Mouse (Mus musculus): ENCODE data around the gene Pax3.

The Pax3 gene

DNA sequence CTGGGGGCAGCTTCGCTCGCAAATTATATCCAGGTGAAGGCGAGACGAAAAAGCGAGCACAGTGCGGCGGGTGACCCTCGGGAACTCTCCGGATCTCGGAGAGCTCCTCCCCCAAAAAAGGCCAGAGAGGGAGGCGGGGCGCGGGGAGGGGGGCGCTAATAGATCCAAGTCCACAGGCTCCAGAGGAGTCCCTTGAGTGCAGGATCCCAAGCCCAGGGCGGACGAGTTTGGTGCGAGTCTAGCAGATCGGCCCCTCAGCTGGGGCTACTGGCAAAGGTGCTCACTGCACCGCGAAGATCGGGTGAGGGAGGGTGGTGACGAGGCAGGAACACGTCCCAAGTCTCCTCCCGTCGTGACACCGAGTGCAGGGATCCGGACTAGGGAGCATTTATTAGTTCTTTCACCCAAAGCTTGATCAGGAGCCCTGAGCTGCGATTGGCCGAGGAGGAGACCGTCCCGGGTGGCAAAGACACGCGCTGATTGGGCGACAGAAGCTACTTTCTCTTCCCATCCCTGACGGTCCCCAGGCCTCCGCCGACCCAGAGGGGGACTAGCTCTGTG is at the start of gene Pax3:
TSS of gene Pax3 (minus strand) at position 384 of the 561 bp plus-strand sequence.
- peak; percentile 83 for DNase-seq (ENCODE audit: low spot score)

DNA sequence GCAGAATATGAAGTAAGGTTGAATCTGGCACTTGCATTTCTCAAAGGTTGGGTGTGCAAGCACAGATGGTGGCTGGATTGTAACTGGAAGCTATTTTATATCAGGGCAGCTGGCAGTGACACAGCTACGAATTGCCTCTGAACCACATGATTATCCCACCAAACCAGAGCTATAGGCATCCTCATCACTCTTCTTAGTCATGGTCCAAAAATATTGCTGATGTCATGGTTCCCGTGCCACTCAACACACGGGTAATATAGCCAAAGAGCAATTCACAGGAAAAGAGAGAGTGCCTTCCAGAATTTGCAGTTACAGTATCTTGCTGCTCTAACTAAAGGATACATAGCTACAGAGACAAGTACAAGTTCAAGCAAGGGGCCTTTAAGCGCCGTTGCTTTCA is 37.4 kb upstream of the Pax3 start:
- DNase-seq (ENCODE audit: low spot score) = peak; percentile 71

DNA sequence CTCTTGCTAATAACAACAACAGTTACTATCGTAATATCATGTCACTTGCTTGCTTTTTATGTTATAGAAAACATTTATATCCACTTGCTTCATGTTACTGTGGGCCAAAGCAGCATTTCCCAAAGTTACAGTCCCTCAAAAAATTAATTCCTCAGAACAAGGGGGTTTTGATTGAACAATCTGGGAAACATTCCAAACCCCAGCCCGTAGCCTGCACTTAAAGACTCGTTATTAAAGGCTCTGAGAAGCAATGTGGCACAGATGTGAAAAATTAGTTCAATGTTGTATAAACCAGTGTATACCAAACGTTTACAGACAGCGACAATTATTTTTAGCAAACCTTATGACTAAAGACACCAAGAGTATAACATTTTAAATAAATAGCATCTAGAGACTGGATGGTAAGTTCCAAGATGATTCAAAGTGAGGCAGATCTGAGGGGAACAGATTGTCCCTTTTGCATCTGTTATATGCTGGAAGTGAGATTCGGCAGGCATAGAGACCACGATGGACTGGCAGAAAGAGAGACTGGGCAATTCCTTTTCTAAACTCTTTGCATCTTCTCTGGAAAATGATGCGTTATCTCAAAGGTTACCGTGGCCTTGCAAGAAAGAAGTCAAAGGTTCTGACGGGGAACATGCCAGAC is 35.1 kb upstream of the Pax3 start:
- peak; percentile 27 for DNase-seq (ENCODE audit: low spot score)

DNA sequence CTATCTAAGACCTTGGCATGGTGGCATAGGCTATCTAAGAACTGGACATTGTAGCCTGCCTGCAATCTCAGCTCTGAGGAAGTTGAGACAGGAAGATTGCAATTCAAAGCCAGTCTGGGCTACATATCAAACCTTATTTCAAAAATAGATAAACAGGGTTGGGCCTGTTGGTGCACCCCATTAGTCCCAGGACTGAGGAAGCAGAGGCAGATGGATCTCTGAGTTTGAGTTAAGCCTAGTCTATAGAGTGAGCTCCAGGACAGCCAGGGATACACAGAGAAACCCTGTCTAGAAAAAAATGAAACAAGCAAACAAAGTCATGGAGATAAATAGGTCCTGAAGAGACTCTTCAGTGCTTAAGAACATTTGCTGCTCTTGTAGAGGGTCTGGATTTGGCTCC is 32.9 kb upstream of the Pax3 start:
- no peak for DNase-seq (ENCODE audit: low spot score)

DNA sequence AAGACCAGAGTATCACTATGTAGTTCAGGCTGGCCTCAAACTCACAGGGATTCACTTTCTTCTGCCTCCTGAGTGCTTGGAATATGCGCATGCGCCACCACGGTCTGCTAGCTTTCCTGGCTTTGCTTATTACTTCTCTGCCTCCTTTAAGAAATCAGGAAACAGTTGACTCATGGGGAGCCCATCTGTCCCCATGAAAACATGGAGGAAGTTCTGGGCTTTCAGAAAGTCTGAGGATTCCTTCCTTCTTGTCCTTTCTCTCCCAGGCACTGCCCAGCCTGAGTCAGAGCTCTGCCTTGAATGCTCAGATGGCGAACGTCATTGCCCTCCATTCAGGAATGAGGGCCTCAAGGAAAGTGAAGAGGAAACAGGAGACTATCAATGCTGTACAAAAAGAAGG is 31.8 kb upstream of the Pax3 start:
- no peak for DNase-seq (ENCODE audit: low spot score)

DNA sequence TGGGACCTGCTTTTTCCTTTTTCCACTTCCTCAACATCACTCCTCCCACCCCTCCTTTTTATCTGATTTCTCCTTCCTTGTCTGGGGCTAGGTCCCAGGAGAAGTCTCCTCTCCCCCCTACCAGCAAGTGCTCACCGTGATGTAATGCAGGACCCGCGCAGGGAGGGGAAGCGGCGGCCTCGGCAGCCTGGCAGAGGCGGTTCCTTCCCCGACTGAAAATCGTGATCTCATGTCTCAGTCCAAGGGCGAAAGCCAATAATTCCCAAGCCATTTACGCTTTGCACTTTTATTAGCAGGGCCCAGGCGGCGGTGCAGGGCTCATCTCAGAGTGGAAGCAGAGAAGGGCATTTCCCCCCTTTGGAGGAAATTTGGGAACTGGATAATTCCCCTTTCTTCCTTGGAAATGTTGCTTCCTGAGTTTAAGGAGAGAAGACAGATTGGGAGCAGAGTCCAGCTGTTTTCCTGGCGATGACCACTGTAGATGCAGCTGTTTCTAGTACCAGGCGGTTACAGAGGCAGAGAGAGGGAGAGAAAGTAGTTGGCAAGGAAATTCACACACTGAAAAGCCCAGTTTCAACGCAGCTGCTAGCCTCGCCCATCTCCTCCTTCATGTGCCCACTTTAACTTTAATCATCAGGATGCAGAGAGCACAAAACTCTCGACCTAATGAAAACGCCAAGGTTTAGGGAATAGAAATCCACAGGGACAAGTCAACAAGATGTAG is 21.3 kb upstream of the Pax3 start:
- DNase-seq (ENCODE audit: low spot score) = peak; percentile 89

DNA sequence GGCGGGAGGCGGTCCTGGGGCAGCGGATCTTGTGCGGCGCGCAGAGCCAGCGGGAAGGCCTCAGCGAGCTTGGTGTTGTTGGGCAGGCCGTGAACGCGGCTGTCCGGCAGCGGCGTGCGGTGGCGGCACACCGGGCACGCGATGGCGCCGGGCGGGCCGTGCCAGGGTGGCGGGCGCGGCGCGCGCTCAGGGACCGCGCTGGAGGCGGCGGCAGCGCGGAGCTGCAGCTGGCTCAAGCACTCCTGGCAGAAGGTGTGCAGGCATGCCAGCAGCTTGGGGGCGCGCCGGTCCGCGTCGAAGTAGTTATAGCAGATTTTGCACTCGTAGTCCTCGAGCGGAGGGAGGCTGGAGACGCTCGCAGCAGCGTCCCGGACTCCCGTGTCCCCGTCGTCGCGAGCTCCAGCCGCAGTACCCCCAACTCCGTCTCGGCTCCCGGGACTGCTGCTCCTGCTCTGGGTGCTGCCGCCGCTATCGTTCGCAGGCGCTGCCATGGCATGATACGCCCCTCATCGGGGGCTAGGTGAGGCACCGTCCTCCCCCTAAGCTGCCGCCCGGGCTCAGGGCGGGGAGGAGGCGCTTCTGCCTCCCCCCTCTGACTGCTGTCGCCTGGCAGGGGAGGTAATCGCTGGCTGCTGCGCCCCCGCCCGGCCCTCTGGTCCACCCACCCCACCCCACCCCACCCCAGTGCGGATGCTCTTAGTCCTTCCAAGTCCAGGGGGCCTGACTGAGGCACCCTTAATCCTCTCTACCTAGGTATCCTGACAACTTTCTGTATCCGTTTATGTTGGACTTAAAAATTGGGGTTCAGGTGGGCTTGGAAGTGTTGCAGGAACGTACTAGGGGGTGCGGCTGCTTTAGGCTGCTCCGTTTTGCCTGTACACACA is 20.5 kb upstream of the Pax3 start:
- peak; percentile 75 for DNase-seq (ENCODE audit: low spot score)

DNA sequence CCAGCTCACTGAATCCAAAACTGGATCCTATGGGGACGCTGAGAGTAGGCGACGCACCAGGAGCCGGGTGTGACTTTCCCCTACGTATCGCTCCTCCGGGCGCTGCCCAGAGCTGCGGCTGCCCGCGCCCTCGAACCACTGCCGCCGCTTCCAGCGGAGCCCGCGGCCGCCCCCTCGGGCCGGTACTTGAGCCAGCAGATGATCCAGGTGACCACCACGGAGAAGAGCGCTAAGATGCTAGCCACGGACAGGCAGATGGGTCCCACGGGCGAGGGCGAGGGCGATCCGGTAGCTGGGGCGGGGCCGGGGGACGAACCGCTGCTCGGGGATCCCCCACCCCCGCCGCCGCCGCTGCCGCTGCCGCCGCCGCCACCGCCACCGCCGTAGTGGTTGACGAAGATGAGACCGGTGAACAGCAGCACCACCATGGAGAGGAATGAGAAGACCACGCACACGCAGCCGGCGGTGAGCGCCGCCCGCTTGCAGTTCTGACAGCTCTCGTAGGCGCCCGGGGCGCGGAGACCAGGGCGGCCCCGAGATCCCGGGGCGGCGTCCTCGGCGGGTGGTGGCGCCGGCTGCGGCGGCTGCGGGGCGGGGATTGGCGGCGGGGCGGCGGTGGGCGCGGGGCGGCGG is 19.7 kb upstream of the Pax3 start:
- DNase-seq (ENCODE audit: low spot score) = peak; percentile 73

DNA sequence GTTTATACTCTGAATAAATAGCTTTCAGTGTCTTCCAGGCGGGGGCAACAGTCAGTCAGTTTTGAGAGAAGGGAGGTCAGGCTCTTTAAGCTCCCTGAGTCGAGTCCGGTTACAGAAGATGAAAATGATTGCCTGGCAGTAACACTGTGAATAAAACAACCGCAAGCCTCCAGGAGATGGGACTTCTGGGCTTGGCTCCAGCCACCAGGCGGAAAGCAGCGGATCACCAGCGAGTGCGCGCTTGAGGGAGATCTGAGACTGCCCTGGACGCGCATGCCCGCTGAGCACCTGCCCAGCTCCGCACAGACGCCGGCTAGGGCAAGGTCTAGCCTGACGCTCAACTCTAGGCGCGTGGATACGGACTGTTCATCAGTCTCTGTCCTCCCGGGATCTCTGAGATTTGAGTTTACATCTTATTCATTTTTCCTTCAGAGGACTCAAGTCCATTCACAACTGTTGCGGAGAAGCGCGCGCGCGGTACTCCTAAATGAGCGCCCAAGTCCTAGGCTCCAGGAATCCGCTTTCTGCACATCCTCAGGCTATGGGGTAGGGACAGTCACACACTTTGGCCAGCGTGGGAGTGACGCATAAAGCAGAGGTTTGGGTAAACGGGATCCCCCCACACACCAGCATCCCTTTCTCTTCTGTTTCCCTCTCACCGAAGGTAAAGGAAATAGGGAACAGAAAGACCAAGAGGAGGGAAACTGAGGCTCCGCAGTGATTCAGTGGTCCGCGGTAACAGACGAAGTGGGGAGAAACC is 19.0 kb upstream of the Pax3 start:
- DNase-seq (ENCODE audit: low spot score) = peak; percentile 90

DNA sequence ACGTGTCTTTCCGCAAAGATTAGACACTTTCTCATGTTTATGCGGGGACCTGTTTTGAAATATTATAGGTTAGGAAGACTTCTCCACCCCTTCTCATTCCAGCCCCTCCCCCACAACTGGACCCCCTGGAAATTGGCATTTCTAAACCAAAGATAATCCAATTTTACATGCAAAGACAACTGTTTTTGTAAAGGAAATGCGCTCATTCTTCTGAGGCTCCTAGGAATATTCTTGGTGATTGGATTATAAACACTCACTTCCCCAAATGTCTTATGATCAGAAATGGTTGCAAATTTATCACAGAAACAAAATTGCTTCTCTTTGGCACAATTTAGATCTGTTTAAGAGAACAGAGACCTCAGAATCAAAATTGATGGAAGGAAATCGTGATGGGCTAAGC is 14.1 kb upstream of the Pax3 start:
- no peak for DNase-seq (ENCODE audit: low spot score)

DNA sequence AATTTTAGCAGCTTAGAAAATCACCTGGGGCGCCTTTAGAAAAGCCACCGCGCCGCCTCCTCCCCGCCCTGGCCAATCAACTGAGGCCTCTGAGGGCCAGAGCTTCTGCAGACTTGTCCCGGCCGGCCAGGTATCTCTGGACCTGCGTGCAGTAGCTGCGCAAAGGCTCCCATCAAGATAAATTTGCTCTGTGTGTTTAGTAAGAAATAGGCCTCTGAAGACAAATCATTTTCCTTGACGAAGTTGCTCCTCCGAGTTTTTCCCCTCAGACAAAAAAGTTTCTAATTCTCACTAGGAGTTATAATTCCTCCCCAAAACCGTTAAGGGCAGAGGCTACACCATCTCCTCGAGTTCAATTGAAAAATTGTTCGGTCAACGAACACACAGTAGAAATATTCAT is 13.6 kb upstream of the Pax3 start:
- DNase-seq (ENCODE audit: low spot score) = no peak

DNA sequence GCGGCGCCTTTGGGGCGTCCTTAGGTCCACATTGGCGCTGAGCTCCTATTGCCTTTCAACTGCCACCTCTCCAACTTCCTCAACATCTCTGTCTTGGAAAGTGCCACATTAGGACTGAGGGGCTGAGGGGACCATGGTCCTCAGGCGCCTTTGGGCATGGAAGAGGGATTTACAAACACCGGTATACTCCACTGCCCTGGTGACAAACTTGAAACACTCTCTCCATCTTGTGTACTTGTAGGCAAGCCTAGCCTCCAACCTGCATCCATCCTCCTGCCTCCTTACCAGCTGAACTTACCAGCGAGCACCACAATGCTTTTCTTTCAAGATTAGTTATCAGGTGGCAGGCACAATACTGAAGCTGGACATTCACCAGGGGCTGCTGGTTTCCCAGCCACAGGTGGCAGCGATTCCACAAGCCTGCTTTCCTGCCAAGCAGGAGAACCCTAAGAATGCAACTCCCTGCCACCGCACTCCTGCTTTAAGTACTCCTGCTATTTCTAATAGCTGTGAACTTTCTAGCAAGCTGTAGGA is 11.4 kb upstream of the Pax3 start:
- no peak for DNase-seq (ENCODE audit: low spot score)

DNA sequence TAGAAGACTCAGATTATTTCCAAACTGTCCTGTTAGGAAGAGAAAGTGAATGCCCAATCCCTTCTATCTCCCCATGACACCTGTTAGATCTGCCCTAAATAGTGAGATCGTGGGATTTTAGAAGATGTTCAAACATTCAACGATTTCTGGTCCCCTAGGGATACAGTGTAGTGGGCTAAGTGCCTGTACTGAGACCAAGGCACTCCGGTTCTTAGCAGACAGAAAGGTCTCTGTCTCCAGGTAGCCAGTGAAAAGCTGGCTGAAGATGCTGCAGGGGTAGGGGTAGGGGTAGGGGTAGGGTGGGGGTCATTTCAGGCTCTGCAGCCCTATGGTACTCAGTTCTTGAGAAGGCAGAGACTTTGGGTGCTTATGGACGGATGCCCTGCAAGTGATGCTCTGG is 7.4 kb upstream of the Pax3 start:
- no peak for DNase-seq (ENCODE audit: low spot score)

DNA sequence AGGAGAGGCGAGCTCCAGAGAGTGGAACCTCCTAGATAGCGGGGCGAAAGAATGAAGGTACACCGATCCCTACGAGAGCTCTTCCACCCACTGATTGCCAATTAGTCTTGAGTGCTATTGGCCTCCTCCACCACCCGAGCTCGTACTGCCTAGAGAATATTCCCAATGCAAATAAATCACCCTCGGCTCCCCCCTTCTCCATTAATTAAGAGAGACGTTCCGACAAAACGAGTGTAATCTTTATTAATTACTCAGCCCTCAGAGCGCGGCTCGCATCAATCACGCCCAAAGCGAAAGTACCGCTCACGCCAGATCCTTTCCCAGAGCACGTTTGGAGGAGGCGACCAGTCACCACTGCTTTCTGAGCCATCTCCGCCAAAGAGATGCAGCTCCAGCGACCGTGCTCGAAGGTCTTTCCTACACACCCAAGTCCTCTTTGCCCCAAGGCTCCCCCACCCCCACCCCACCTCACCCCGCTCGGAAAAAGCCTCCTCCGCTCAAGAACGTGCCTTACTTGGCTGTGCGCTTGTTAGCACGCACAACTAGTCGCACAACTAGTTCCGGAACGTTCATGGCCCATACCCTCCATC is 6.8 kb upstream of the Pax3 start:
- peak; percentile 60 for DNase-seq (ENCODE audit: low spot score)

DNA sequence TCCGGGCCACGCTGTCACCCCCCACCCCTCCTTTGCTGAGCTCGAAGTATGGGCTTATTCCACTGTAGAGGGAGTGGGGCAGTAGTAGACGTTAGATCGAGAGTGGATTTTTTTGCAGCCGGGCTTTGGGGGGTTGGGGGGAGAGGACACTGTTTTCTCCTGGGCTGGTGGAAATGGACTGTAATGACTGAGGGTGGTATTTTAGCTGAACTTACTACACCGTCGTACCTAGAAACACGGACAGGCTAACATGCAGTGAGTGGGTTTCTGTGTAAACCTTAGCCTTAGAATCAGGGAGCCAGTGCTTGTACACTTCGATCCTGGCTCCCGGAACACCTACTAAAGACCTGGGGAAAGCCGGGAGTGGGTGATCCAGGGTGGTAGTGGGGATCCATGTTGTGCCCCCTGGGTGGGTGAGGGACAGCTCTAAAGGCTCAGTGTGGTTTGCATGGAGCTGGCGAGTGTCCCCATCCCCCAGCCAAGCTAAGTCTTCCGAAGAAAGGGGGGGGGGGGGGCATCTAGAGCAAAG is 6.2 kb upstream of the Pax3 start:
- no peak for DNase-seq (ENCODE audit: low spot score)

DNA sequence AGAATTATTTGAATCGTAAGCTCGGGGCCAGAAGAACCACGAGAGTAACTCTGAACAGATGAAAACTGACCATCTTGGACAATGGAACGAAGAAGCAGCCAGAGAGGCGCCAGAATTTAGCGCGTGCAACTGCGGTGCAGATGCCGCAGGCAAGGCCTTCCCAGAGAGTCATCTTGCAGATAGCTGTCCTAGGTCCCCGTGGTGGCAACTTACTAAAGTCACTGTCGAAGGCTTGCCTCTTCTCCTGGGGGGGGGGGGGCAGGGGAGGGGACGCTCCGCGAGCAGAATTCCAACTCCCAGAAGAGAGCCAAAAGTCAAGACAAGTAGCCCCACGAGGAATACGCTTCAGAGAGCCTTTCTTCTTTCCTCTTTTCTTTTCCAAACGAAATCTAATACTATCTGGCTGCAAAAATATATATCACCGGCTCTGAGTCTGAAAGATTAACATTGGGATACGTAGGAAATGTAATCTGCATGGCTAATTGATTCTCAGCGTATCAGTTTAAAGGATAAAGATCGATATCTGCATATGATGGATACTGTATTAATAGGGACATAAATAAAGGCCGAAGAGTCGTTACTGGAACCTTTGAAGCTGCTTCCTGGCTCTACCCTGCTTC is 5.6 kb upstream of the Pax3 start:
- no peak for DNase-seq (ENCODE audit: low spot score)

DNA sequence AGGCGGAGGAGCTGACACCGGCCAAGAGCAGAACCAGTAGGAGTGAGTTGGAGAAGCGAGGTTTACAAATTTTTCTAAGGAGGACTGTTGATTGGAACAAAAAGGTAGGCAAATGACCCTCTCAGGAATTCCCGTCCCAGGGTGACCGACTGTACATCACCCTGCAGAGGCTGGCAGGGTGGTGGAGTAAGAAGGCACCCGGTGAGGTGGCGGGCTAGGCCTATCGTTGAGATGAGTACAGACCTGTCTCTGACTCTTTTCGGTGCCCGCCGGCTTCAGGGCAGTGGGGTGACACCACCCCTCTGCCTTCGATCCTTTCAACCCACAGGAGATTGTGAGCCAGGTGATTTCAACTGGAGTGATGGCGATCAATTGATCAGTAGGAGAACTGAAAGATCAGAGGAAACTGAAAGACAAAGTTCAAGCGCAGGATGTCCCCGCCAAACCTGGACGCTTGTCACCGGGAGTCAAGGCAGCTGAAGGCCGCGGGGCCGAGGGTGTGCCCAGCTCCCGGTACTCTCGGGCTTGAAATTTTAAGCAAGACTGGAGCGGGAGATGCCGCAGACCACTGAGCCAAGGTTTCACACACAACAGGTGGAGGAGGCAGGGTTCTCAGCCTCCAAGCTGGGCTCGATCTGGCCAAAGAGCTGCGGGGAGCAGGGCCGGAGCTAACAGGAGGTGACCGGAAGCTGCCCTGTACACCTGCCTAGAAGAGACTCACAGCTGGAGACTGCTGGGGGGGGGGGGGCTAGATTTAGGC is 4.5 kb upstream of the Pax3 start:
- no peak for DNase-seq (ENCODE audit: low spot score)

DNA sequence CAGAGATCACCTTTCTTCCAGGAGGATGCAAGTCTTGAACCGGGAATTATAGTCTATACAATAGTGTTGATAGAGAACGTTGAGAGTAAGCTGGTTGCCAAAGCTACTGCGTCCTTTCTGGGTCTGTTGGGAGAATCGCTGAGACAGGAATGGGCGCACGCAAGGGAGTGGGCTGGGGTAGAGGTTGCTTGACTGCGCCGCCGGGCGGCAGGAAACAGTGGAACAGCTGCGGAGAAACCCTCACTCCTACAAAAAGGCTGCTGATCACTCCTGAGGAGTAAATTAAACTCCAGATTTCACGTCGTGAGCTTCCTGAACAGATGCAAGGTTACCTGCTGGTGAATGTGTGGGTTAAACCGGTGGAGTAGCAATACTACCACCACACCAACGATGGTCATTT is 3.3 kb upstream of the Pax3 start:
- DNase-seq (ENCODE audit: low spot score) = no peak

DNA sequence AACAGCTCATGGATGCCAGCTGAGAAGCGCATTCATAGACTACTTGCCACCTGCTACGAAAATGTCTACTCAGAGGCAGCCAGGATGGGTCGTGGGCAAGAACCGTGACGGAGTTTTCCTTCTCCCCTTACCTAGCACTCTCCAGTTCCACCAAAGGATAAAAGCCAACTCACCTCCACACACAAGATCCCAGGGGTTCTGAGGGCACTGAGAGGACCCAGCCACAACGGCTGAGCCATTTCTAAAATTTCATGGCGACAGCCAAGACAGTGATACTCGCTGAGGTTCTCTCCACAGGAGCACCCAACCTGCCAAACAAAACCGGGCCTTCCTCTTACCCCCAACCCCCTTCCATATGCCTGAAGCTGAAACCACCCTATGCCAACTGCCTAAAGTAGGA is 2.3 kb upstream of the Pax3 start:
- DNase-seq (ENCODE audit: low spot score) = no peak

All from MN1 (cell line).